Mouse (Mus musculus) intestine, postnatal 0 days (tissue): Measurements from ENCODE around the gene Maml3. TPM values are rescaled to one million over a fixed set of nuclear protein-coding genes. Genes with fewer than 3 reads are reported as not detected.
A peak's percentile ranks its signal among the peaks of the same experiment; 100 is the strongest.

ENCODE experiments used
- ATAC-seq: fragments of 200-750 bp; cut with Nextera tagmentation; 2 replicates; pipeline ENCODE4 v1.8.0; 2017; ENCODE audit warnings: mild to moderate bottlenecking, moderate TSS enrichment, moderate library complexity
- H3K27ac ChIP-seq: fragments of 300-500 bp; sonication (generic); 2 replicates; pipeline ENCODE4 v1.5.1; 2014; ENCODE audit warnings: mild to moderate bottlenecking, low read depth, low read length, moderate library complexity
- H3K27me3 ChIP-seq: fragments of 300-500 bp; sonication (generic); replicated peaks from 2 replicates; pipeline ENCODE4 v1.6.1; 2014; ENCODE audit warnings: low read length, mixed read lengths; ENCODE audit not compliant: control insufficient read depth, insufficient read depth
- H3K36me3 ChIP-seq: fragments of 300-500 bp; sonication (generic); 2 replicates; pipeline ENCODE4 v1.6.1; 2014; ENCODE audit warnings: mild to moderate bottlenecking, moderate library complexity; ENCODE audit not compliant: control insufficient read depth, insufficient read depth
- H3K4me1 ChIP-seq: fragments of 300-500 bp; sonication (generic); replicated peaks from 2 replicates; pipeline ENCODE4 v1.6.1; 2014; ENCODE audit warnings: antibody characterized with exemption, low read length, mixed read lengths; ENCODE audit not compliant: control insufficient read depth, insufficient read depth
- H3K4me2 ChIP-seq: fragments of 300-500 bp; sonication (generic); replicated peaks from 2 replicates; pipeline ENCODE4 v1.6.1; 2014; ENCODE audit warnings: low read depth, mild to moderate bottlenecking, moderate library complexity
- H3K4me3 ChIP-seq: fragments of 300-500 bp; sonication (generic); 2 replicates; pipeline ENCODE4 v1.5.1; 2014; ENCODE audit warnings: low read depth, low read length
- H3K9ac ChIP-seq: fragments of 300-500 bp; sonication (generic); 2 replicates; pipeline ENCODE4 v1.6.1; 2014; ENCODE audit warnings: mild to moderate bottlenecking, low read depth, low read length
- H3K9me3 ChIP-seq: fragments of 300-500 bp; sonication (generic); 2 replicates; pipeline ENCODE4 v1.6.1; 2016; ENCODE audit warnings: mixed run types; ENCODE audit not compliant: control insufficient read depth
- CTCF ChIP-seq: sonication (generic); IDR thresholded peaks from 2 replicates; pipeline ENCODE4 v1.5.1; 2016; ENCODE audit warnings: low read depth, mild to moderate bottlenecking, control low read depth, antibody characterized with exemption, moderate library complexity
- WGBS: fragments of 180-500 bp; shearing (Covaris S2); extraction: QIAGEN DNeasy Blood & Tissue Kit; methylation state at CpG from one replicate; pipeline ENCODE4 v1.1.7; 2014; 5-methylcytosine and 5-hydroxymethylcytosine counted together
- polyA plus RNA-seq: library from polyadenylated mRNA; unstranded; fragments of >200 nt; fragmentation: Nextera tagmentation; extraction: Ambion mirVana; gene quantifications from 2 replicates; pipeline ENCODE4 v1.2.1, GENCODE M21; 2015

Gene Maml3
- polyA plus RNA-seq, 1 experiment from 2014 or later: 2.0 TPM

- H3K9me3 ChIP-seq: no peaks in the 10 kb centered on the region
- no peak for TF ChIP-seq CTCF
- no peak overlapping the region for H3K4me3 ChIP-seq
- 28% methylated on average over 4 of the region's 4 CpGs for WGBS
- ATAC-seq: no peak
- no peak overlapping the region for H3K9ac ChIP-seq
- H3K36me3 ChIP-seq: no peaks in the 10 kb centered on the region
- no peaks in the 10 kb centered on the region for H3K27me3 ChIP-seq
- H3K4me2 ChIP-seq: no peak overlapping the region
- H3K27ac ChIP-seq: no peak overlapping the region
- H3K4me1 ChIP-seq: no peaks in the 10 kb centered on the region
Observed at GRCm38 (mm10) chr3:51954441-51954840, 150.4 kb downstream of the Maml3 start.

GRCm38 (mm10) chr3:51953927-51954326 is 150.9 kb downstream of the Maml3 start:
- Histone ChIP-seq H3K4me3 (no peak overlapping the region), H3K4me2 (no peak overlapping the region), H3K4me1 (no peaks in the 10 kb centered on the region), H3K9ac (no peak overlapping the region), H3K27me3 (no peaks in the 10 kb centered on the region), H3K36me3 (no peaks in the 10 kb centered on the region), H3K27ac (no peak overlapping the region), H3K9me3 (no peaks in the 10 kb centered on the region)
- ATAC-seq: no peak
- TF ChIP-seq CTCF: no peak
- 74% methylated on average over 11 of the region's 11 CpGs for WGBS

DNA sequence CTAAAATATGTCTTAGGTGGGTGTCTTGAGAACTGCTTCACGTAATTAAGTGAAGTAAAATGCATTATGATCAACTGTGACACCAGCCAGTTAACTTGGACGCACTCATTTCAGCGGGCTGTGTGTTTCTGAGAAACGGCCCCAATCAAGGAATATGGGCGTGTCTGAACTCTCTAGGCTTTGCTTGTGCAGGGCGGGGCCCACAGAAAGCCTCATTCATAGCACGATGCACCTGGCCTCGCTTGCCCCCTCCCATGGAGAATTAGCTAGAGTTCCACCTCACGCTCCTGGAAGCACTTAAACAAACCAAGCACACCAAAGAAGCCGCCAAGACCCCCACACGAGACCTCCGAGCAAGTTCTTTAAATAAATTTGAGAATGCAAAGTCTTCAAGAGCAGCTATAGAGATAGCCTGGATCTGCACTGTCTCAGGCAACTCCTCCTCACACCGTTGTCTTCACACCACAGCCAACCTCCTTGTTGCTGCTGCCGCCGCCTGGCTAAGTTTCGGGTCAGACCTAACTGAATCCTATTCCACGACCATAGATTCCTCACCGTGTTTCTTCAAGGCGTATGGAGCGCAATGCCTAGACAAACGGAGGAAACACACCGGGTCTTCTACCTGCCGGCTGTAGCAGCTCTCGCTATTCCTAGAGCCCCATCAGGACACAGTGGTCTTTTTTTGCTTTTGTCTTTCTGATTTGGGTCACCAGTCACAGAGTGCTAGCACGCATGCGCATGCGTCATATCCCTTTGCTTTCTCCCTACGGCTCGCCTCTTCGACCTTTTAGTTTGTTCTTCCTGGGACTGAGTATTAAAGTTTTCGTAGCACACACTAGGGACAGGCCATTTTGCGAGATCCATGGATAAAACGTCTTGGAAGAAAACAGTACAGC is 151.9 kb downstream of the Maml3 start:
- H3K27ac ChIP-seq: peak overlapping the region; percentile 21; the same call in 1 of the 2 replicates
- peak overlapping the region; percentile 55 for H3K4me2 ChIP-seq
- 53% methylated on average over 33 of the region's 33 CpGs for whole genome bisulfite sequencing
- H3K4me3 ChIP-seq: peak overlapping the region; percentile 21
- no peaks in the 10 kb centered on the region for H3K9me3 ChIP-seq
- peak; percentile 85 for ATAC-seq
- no peaks in the 10 kb centered on the region for H3K27me3 ChIP-seq
- peak; percentile 40 for TF ChIP-seq CTCF
- H3K4me1 ChIP-seq: no peaks in the 10 kb centered on the region
- H3K36me3 ChIP-seq: no peaks in the 10 kb centered on the region
- H3K9ac ChIP-seq: no peak overlapping the region

DNA sequence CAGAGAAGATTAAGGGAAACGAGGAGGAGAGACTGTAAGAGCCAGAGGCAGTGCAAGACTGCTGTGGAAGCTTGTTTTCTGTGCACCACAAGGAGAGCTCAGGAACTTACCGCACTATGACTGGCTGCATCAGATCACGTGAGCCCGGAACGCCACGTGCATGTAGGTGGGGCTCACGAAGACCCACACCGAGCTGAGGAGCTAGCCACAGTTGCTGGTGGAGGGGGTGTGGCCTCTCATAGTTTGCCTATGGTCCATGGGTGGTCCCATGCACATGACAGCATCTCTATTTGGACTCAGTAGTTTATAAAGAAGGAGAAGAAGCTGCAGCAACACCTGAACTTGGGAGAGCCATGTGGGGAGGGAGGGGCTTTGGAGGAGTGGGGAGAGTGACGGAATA is 152.6 kb downstream of the Maml3 start:
- Histone ChIP-seq H3K4me2 (peak overlapping the region; percentile 55), H3K4me3 (peak overlapping the region; percentile 21; the same call in 1 of the 2 replicates), H3K27ac (no peak overlapping the region), H3K9me3 (no peaks in the 10 kb centered on the region), H3K36me3 (no peaks in the 10 kb centered on the region), H3K4me1 (no peaks in the 10 kb centered on the region), H3K27me3 (no peaks in the 10 kb centered on the region), H3K9ac (no peak overlapping the region)
- WGBS: 54% methylated on average over 9 of the region's 9 CpGs
- TF ChIP-seq CTCF: no peak
- peak; percentile 80 for ATAC-seq

GRCm38 (mm10) chr3:51949651-51950050 is 155.2 kb downstream of the Maml3 start:
- no peak; the same call in 1 of the 2 replicates for TF ChIP-seq CTCF
- H3K27ac ChIP-seq: no peak overlapping the region
- H3K4me2 ChIP-seq: no peak overlapping the region
- WGBS: 81% methylated on average over 8 of the region's 8 CpGs
- no peak overlapping the region for H3K9ac ChIP-seq
- no peak overlapping the region for H3K4me3 ChIP-seq
- ATAC-seq: no peak
- no peaks in the 10 kb centered on the region for H3K27me3 ChIP-seq
- no peaks in the 10 kb centered on the region for H3K4me1 ChIP-seq
- H3K36me3 ChIP-seq: no peaks in the 10 kb centered on the region
- H3K9me3 ChIP-seq: no peaks in the 10 kb centered on the region

GRCm38 (mm10) chr3:51947168-51947567 is 157.7 kb downstream of the Maml3 start:
- H3K36me3 ChIP-seq: no peaks in the 10 kb centered on the region
- 65% methylated on average over 3 of the region's 3 CpGs for WGBS
- no peak overlapping the region for H3K9ac ChIP-seq
- H3K9me3 ChIP-seq: no peaks in the 10 kb centered on the region
- no peak for ATAC-seq
- no peaks in the 10 kb centered on the region for H3K27me3 ChIP-seq
- no peak overlapping the region for H3K4me3 ChIP-seq
- TF ChIP-seq CTCF: no peak
- H3K4me2 ChIP-seq: no peak overlapping the region
- H3K27ac ChIP-seq: no peak overlapping the region
- no peaks in the 10 kb centered on the region for H3K4me1 ChIP-seq
